Mouse (Mus musculus) neural tube, embryonic 11.5 days (tissue): Measurements from ENCODE around the gene Gnao1. TPM values are rescaled to one million over a fixed set of nuclear protein-coding genes. Genes with fewer than 3 reads are reported as not detected.

Experiments
- ATAC-seq: fragments of 200-750 bp; cut with Nextera tagmentation; 2 replicates; pipeline ENCODE4 v1.8.0; 2017; ENCODE audit warnings: moderate number of reproducible peaks, mild to moderate bottlenecking, moderate TSS enrichment, moderate library complexity; ENCODE audit not compliant: insufficient read depth, low FRiP score, low TSS enrichment
- DNase-seq: peaks from one replicate; pipeline ENCODE4 v3.0.0-alpha.2; 2015; ENCODE audit warnings: low spot score
- H3K27ac ChIP-seq: fragments of 300-500 bp; sonication (generic); 2 replicates; pipeline ENCODE4 v1.5.1; 2014; ENCODE audit warnings: low read depth, mild to moderate bottlenecking, low read length
- H3K27me3 ChIP-seq: fragments of 300-500 bp; sonication (generic); 2 replicates; pipeline ENCODE4 v1.6.1; 2014; ENCODE audit warnings: mild to moderate bottlenecking, low read length, mixed read lengths; ENCODE audit not compliant: control insufficient read depth, insufficient read depth
- H3K36me3 ChIP-seq: fragments of 300-500 bp; sonication (generic); 2 replicates; pipeline ENCODE4 v1.6.1; 2014; ENCODE audit warnings: mild to moderate bottlenecking, low read length, moderate library complexity, mixed read lengths; ENCODE audit not compliant: control insufficient read depth, insufficient read depth
- H3K4me1 ChIP-seq: fragments of 300-500 bp; sonication (generic); 2 replicates; pipeline ENCODE4 v1.6.1; 2014; ENCODE audit warnings: low read length, mixed read lengths; ENCODE audit not compliant: control insufficient read depth, insufficient read depth
- H3K4me2 ChIP-seq: fragments of 300-500 bp; sonication (generic); 2 replicates; pipeline ENCODE4 v1.6.1; 2014; ENCODE audit warnings: low read depth, mild to moderate bottlenecking, moderate library complexity
- H3K4me3 ChIP-seq: fragments of 300-500 bp; sonication (generic); 2 replicates; pipeline ENCODE4 v1.5.1; 2014; ENCODE audit warnings: low read depth, low read length
- H3K9ac ChIP-seq: fragments of 300-500 bp; sonication (generic); 2 replicates; pipeline ENCODE4 v1.6.1; 2014; ENCODE audit warnings: mild to moderate bottlenecking, low read length
- H3K9me3 ChIP-seq: fragments of 300-500 bp; sonication (generic); 2 replicates; pipeline ENCODE4 v1.6.1; 2016; ENCODE audit warnings: low read length; ENCODE audit not compliant: control insufficient read depth
- WGBS: fragments of 180-500 bp; shearing (Covaris S2); extraction: QIAGEN DNeasy Blood & Tissue Kit; methylation state at CpG from one replicate; pipeline ENCODE4 v1.1.7; 2014; 5-methylcytosine and 5-hydroxymethylcytosine counted together
- polyA plus RNA-seq: library from polyadenylated mRNA; unstranded; fragments of >200 nt; fragmentation: Nextera tagmentation; extraction: Ambion mirVana; gene quantifications from 2 replicates; pipeline ENCODE4 v1.2.1, GENCODE M21; 2014

The Gnao1 gene
- polyA plus RNA-seq, 1 experiment from 2014 or later: 39.0 TPM

GRCm38 (mm10) chr8:93958402-93958801 lies 148.6 kb downstream of the Gnao1 start:
- no peak for ATAC-seq
- Histone ChIP-seq H3K9me3 (no peaks in the 10 kb centered on the region), H3K4me1 (no peaks in the 10 kb centered on the region), H3K36me3 (no peaks in the 10 kb centered on the region; the same call in 1 of the 2 replicates), H3K27me3 (no peaks in the 10 kb centered on the region), H3K9ac (no peak overlapping the region), H3K4me3 (no peak overlapping the region), H3K4me2 (no peak overlapping the region), H3K27ac (no peak overlapping the region)
- no peak for DNase-seq
- WGBS: 93% methylated on average over 9 of the region's 9 CpGs

- Histone ChIP-seq H3K4me2 (no peak overlapping the region), H3K4me3 (no peak overlapping the region), H3K4me1 (no peaks in the 10 kb centered on the region), H3K9me3 (no peaks in the 10 kb centered on the region), H3K27me3 (no peaks in the 10 kb centered on the region), H3K36me3 (no peaks in the 10 kb centered on the region), H3K9ac (no peak overlapping the region), H3K27ac (no peak overlapping the region)
- no peak for DNase-seq
- no peak for ATAC-seq
- 93% methylated on average over 6 of the region's 6 CpGs for WGBS
Observed at GRCm38 (mm10) chr8:93960909-93961308, 151.1 kb downstream of the Gnao1 start.

GRCm38 (mm10) chr8:93968293-93968692 lies 158.5 kb downstream of the Gnao1 start:
- no peak overlapping the region for H3K4me3 ChIP-seq
- DNase-seq: no peak
- WGBS: 67% methylated on average over 6 of the region's 6 CpGs
- H3K36me3 ChIP-seq: peaks cover 7% of the 10 kb centered on the region
- H3K4me1 ChIP-seq: no peaks in the 10 kb centered on the region
- no peaks in the 10 kb centered on the region for H3K9me3 ChIP-seq
- no peak overlapping the region for H3K27ac ChIP-seq
- no peak overlapping the region for H3K4me2 ChIP-seq
- H3K27me3 ChIP-seq: no peaks in the 10 kb centered on the region
- no peak overlapping the region for H3K9ac ChIP-seq
- ATAC-seq: no peak

GRCm38 (mm10) chr8:93969626-93970340 lies 160.0 kb downstream of the Gnao1 start:
- 59% methylated on average over 7 of the region's 7 CpGs for WGBS
- ATAC-seq (no peak), DNase-seq (no peak)
- H3K4me3 ChIP-seq: no peak overlapping the region
- no peak overlapping the region for H3K9ac ChIP-seq
- H3K4me2 ChIP-seq: no peak overlapping the region
- H3K9me3 ChIP-seq: no peaks in the 10 kb centered on the region
- no peaks in the 10 kb centered on the region for H3K27me3 ChIP-seq
- H3K36me3 ChIP-seq: peaks cover 15% of the 10 kb centered on the region
- H3K4me1 ChIP-seq: no peaks in the 10 kb centered on the region
- no peak overlapping the region for H3K27ac ChIP-seq

GRCm38 (mm10) chr8:93971451-93971850 lies 161.7 kb downstream of the Gnao1 start:
- H3K36me3 ChIP-seq: peaks cover 19% of the 10 kb centered on the region

GRCm38 (mm10) chr8:93972211-93972610 lies 162.4 kb downstream of the Gnao1 start:
- no peak overlapping the region for H3K27ac ChIP-seq
- no peak overlapping the region for H3K4me3 ChIP-seq
- no peak for ATAC-seq
- H3K9ac ChIP-seq: no peak overlapping the region
- WGBS: 92% methylated on average over 5 of the region's 5 CpGs
- peaks cover 19% of the 10 kb centered on the region for H3K36me3 ChIP-seq
- H3K4me1 ChIP-seq: no peaks in the 10 kb centered on the region
- no peaks in the 10 kb centered on the region for H3K27me3 ChIP-seq
- no peak for DNase-seq
- H3K4me2 ChIP-seq: no peak overlapping the region
- no peaks in the 10 kb centered on the region for H3K9me3 ChIP-seq

More at GRCm38 (mm10) chr8:93971451-93971850, 161.7 kb downstream of the Gnao1 start:
- H3K4me1 ChIP-seq: no peaks in the 10 kb centered on the region
- no peak overlapping the region for H3K9ac ChIP-seq
- no peak overlapping the region for H3K4me3 ChIP-seq
- no peak for DNase-seq
- H3K27me3 ChIP-seq: no peaks in the 10 kb centered on the region
- ATAC-seq: no peak
- no peak overlapping the region for H3K4me2 ChIP-seq
- H3K9me3 ChIP-seq: no peaks in the 10 kb centered on the region
- 86% methylated on average over 10 of the region's 10 CpGs for WGBS
- H3K27ac ChIP-seq: no peak overlapping the region

GRCm38 (mm10) chr8:93972971-93973734 lies 163.4 kb downstream of the Gnao1 start:
- peaks cover 19% of the 10 kb centered on the region for H3K36me3 ChIP-seq
- no peak overlapping the region for H3K9ac ChIP-seq
- H3K27ac ChIP-seq: no peak overlapping the region
- 88% methylated on average over 14 of the region's 14 CpGs for WGBS
- no peak overlapping the region for H3K4me3 ChIP-seq
- DNase-seq (no peak), ATAC-seq (no peak)
- no peaks in the 10 kb centered on the region for H3K4me1 ChIP-seq
- H3K4me2 ChIP-seq: no peak overlapping the region
- no peaks in the 10 kb centered on the region for H3K9me3 ChIP-seq
- no peaks in the 10 kb centered on the region for H3K27me3 ChIP-seq

- Histone ChIP-seq H3K4me1 (no peaks in the 10 kb centered on the region), H3K4me3 (no peak overlapping the region), H3K4me2 (no peak overlapping the region), H3K27ac (no peak overlapping the region), H3K9ac (no peak overlapping the region), H3K9me3 (no peaks in the 10 kb centered on the region), H3K36me3 (peaks cover 19% of the 10 kb centered on the region), H3K27me3 (no peaks in the 10 kb centered on the region)
- ATAC-seq (no peak), DNase-seq (no peak)
- 94% methylated on average over 13 of the region's 13 CpGs for WGBS
Observed at GRCm38 (mm10) chr8:93973831-93974375, 164.1 kb downstream of the Gnao1 start.
